Mouse (Mus musculus) erythroid progenitor cell, adult 5-6 weeks (primary cell): Measurements from ENCODE around the gene Vmn2r29. TPM values are rescaled to one million over a fixed set of nuclear protein-coding genes. Genes with fewer than 3 reads are reported as not detected.
A peak's percentile ranks its signal among the peaks of the same experiment; 100 is the strongest.
"Not testable (repeated sequence)": the region's sequence is repeated elsewhere in the genome, so short reads cannot be mapped to it uniquely, and the experiment has no call there.

Experiments used
- ATAC-seq: replicated peaks from 2 replicates; pipeline ENCODE4 v1.8.0; 2016; ENCODE audit warnings: moderate number of reproducible peaks, mild to moderate bottlenecking, moderate TSS enrichment, inconsistent platforms; ENCODE audit not compliant: poor library complexity, low FRiP score, severe bottlenecking
- total RNA-seq, 2 experiments: library from RNA; stranded (forward) in 1 of 2; stranded (reverse) in 1 of 2; fragments of 150-400 nt in 1 of 2; fragments of 186-747, 209-891 nt in 1 of 2; gene quantifications; 2 replicates each; pipeline versions ENCODE4 v1.2.3 to v1.2.4; 2015 to 2017; ENCODE audit warnings: low replicate concordance in 2 of 2

Vmn2r29 gene
- total RNA-seq (2015; ENCODE audit: low replicate concordance), result 2.2 TPM in 1 of 2 replicates, not detected in the other
- 1.7 TPM in 1 of 2 replicates, not detected in the other for total RNA-seq (2017; ENCODE audit: low replicate concordance)

DNA sequence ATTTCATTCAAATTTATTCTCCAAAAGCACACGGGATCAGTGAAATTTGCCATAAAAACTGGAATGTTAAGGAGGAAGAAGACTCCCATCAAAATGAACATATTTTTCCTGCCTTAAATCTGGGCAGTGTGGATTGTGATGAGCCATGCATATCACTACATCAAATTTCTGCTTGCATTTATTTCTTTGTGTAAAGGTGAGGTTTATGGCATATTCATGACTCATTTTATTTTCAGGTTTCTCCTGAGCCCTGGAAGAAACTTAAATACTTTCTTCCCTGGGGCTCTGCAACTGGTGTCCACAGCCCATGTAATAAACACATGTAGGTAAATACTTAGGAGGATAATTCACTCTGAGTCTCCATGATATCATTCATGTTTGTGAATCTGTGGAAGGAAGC, at the start of gene Vmn2r29:
Vmn2r29 (minus strand) TSS at position 101 of the 400 bp plus-strand sequence.
- ATAC-seq, result not testable (repeated sequence)

DNA sequence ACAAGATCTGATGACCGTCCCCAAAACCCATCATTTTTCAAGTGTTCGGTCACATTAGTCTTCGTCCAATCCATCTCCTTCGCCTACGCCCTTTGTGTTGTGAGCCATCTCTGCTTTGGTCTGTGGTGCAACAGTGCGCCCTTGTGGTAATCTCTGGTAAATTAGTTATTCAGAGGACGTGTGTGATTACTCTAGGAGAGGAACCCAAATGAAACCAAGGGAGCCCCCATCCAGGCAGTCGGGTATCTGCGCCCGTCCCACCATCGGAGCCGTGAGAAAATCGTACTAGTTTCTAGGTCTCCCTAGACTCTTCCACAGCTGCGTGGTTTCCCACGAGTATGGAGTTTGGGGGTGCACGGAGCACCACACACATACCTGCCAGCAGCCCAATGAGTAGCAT, 48.5 kb upstream of the Vmn2r29 start:
- no peak for ATAC-seq

DNA sequence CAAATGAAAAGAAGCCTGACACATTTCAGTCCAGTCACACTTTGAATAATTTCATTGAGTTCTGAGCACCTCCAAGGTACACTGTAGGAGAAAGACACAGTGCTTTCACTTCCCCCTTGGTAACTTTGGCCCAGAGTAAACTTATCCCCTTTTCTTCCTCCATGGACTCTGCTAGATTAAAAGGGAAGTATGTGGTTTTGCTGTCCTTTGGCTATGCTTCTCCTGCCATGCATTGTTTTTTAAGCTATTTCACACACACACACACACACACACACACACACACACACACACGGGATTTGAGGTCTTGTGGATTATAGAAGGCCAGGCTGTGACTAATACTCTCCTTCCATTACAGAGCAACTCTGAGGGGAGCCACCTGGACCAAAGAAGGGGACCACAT, 34.3 kb upstream of the Vmn2r29 start:
- no peak for ATAC-seq

DNA sequence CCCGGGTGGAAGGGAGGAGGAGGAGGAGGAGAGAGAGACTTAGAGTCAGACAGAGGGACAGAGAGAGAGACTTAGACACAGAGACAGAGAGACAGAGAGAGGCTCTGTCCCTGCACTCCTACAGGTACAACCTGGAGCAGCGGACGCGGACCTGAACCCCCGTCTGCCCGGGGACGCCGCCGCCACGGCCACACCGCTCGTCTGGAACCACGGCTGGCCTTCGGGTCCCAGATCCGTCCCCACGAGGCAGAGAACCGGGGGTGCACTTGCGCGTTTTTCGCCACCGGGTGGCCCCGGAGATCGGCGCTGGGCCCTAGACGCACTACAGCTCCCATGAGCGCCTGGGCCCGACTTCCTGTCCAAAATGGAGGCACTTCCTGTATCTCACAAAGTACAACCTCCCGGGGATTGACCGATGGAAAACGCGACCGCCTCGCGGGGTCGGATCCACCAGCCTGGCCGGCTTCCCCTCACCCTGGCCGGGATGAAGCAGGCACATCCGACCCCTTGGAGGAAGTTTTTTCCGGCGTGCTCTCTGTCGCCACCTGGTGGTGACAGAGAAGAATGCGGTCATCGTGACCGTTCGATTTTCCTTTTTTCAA, 30.9 kb upstream of the Vmn2r29 start, which contains the start of gene Gm45844:
Gm45844 (minus strand) TSS at position 324 of the 602 bp plus-strand sequence.
- ATAC-seq, result peak; percentile 100

DNA sequence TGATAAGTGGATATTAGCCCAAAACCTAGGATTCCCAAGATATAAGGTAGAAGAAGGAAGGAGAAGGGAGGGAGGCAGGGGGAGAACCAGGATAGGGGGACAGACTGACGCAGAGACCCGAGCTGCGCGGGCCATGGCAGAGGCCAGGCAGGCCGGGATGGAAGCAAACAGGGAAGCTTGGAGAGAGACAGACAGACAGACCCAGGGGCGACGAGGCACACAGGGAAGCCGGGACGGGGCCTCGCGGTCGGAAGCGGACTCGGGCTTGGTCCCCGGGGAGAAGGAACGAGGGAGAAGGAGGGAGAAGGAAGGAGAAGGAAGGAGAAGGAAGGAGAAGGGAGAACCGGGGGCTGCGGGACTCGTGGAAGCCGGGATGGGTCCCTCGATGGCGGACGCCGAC, 30.4 kb upstream of the Vmn2r29 start:
- 0 out of 2 replicates have a peak, but pooled peaks have one; percentile 10 for ATAC-seq

DNA sequence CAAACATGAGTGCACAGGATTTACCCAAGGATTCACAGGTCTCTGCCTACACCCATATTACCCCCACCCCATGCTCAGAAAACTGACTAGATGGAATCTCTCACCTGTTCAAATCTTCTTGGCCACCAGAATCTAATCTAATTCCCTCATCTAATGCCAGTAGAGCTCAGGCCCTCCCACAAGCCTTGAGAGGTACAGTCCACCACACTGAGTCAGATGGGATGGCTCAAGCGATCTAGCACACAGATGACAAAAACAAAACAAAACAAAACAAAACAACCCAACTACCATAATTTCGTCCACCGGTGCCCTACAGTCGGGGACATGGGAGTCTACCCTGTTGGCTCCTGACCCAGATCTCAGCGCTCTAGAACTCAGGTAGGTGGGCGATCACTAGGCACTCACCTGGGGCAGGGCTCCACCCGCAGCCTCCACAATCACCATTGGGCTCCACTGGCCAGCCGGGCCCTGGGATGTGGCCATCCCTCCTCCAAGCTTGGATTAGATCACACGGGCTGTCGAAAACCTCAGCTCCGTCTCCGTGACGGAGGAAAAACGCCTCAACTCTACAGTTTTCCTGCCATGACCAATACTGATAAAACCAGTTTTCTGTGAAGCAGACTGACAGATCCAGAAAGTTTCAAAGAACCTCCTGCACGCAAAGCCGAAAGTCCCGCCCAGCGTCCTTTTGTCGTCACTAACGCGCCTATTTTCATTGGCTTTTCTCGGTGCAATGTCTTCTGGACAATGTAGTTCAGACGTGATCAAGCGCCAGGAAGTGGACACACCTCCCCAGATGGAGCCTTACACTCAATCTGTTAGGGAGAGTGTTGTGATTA, 37.6 kb downstream of the Vmn2r29 start, which contains the start of gene Zfp772:
Zfp772 (minus strand) TSS at position 686 of the 839 bp plus-strand sequence.
- ATAC-seq, result not testable (repeated sequence)

DNA sequence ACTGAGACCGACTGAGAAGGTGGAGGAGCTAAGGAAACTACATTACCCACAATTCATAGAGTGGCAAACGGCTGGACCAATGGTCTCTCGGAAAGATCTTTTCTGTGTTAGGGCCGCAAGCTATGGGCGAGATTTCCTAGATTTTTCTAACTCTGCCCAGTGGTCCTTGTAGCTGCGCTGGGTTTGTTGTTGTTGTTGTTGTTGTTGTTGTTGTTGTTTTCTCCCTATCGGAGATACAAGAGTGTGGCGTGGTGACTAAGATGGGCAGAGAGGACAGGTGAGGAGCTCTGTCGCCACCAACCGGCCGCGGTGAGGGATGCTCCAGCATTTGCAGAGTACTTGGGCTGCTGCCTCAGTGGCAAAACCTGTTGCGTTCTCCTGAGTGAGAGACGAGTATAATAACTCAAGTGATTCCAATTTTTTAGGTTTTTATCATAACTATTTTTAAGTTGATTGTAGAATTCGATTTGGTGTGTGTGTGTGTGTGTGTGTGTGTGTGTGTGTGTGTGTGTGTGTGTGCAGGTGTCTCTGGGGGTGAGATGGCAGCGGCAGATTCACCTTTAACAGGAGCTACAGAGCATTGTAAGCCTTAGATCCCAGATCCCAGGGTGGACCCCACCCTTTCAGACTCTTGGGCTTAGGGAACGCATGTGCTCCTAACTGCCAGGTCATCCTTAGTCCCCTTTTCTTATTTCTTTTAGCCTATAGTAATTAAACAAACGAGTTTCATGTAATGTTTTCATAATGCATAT, 58.8 kb downstream of the Vmn2r29 start:
- ATAC-seq, result peak; percentile 83

DNA sequence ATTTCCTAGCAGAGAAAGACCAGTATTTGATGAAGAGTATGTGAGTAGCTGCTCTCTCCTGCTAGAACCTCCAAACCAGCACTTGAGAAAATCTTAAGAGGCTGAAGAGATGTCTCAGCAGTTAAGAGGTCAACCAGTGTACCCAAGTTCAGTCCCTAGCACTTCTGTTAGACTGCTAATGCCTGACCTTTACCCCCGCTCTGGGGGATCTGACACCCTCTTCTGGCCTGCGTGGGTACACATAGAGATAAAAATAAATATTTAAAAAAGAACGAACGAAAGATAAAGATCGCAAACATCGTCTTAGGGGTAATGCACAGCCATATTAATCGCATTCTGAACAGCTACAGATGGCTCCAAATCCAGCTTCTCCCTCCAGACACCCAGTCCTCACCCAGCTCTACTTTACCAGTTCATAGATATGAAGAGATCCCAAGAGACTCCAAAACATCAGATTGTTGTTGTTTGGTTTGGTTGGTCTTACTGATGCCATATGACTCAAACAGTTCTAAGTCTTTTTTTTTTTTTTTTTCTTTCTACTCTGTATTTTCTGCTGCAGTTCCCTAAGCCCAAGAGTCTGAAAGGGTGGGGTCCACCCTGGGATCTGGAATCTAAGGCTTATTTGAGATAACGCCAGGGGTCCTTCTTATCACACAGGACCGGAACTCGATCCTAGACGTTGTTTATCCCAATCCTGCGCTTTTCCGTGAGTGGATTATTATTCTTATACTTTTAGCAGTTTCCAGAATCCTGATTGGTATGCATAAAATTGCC, 59.5 kb downstream of the Vmn2r29 start:
- ATAC-seq, result no peak

DNA sequence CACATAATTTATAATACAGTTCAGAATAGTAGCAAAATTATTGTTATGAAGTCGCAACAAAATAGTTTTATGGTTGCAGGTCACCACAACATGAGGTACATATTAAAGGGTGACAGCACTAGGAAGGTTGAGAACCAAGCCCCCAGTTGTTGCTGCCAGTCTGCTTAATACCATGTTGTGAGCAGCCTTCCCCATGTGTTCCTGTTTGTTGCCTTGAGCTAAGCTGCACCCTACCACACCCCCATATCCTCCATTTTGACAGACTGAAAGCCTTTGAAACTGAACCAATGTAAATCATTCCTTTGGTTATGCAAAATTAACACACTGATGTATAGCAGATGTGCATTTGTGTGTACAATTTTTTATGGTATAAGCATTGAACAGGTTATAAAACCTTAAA, 61.2 kb downstream of the Vmn2r29 start:
- no peak for ATAC-seq

Other genes with a start within 250 kb of the Vmn2r29 start
- gene Zfp954, start 125.8 kb downstream of the Vmn2r29 start, total RNA-seq (2015; ENCODE audit: low replicate concordance), result 1.1 and 8.4 TPM in 2 replicates
- gene Zfp954, start 125.8 kb downstream of the Vmn2r29 start, total RNA-seq (2017; ENCODE audit: low replicate concordance), result 2.6 TPM in 2 replicates
- gene Zfp773, start 110.6 kb downstream of the Vmn2r29 start, total RNA-seq (2015; ENCODE audit: low replicate concordance), result not detected in 2 replicates
- gene Zfp773, start 110.6 kb downstream of the Vmn2r29 start, total RNA-seq (2017; ENCODE audit: low replicate concordance), result 0.39 and 0.53 TPM in 2 replicates
- gene Zfp418, start 76.0 kb downstream of the Vmn2r29 start, total RNA-seq (2015; ENCODE audit: low replicate concordance), result 1.1 TPM in 1 of 2 replicates, not detected in the other
- not detected in 2 replicates for gene Zfp418, start 76.0 kb downstream of the Vmn2r29 start, total RNA-seq (2017; ENCODE audit: low replicate concordance)
- 3.8 TPM in 1 of 2 replicates, not detected in the other for gene Zfp772, start 37.3 kb downstream of the Vmn2r29 start, total RNA-seq (2015; ENCODE audit: low replicate concordance)
- 0.39 and 1.5 TPM in 2 replicates for gene Zfp772, start 37.3 kb downstream of the Vmn2r29 start, total RNA-seq (2017; ENCODE audit: low replicate concordance)
- gene Gm45844, start 31.0 kb upstream of the Vmn2r29 start, total RNA-seq (2015; ENCODE audit: low replicate concordance), result 7.6 TPM in 1 of 2 replicates, not detected in the other
- not detected in 2 replicates for gene Gm45844, start 31.0 kb upstream of the Vmn2r29 start, total RNA-seq (2017; ENCODE audit: low replicate concordance)
- gene Clcn4, start 53.5 kb upstream of the Vmn2r29 start, total RNA-seq (2015; ENCODE audit: low replicate concordance), result 11.7 and 16.9 TPM in 2 replicates
- gene Clcn4, start 53.5 kb upstream of the Vmn2r29 start, total RNA-seq (2017; ENCODE audit: low replicate concordance), result 8.5 and 15.0 TPM in 2 replicates
- not detected in 2 replicates for gene Vmn2r30, start 90.3 kb upstream of the Vmn2r29 start, total RNA-seq (2015; ENCODE audit: low replicate concordance)
- not detected in 2 replicates for gene Vmn2r30, start 90.3 kb upstream of the Vmn2r29 start, total RNA-seq (2017; ENCODE audit: low replicate concordance)
- gene Gm45783, start 127.2 kb upstream of the Vmn2r29 start, total RNA-seq (2015; ENCODE audit: low replicate concordance), result not detected in 2 replicates
- gene Gm45783, start 127.2 kb upstream of the Vmn2r29 start, total RNA-seq (2017; ENCODE audit: low replicate concordance), result not detected in 2 replicates
- not detected in 2 replicates for gene Vmn2r31, start 152.4 kb upstream of the Vmn2r29 start, total RNA-seq (2015; ENCODE audit: low replicate concordance)
- not detected in 2 replicates for gene Vmn2r31, start 152.4 kb upstream of the Vmn2r29 start, total RNA-seq (2017; ENCODE audit: low replicate concordance)
- gene Vmn2r32, start 232.7 kb upstream of the Vmn2r29 start, total RNA-seq (2015; ENCODE audit: low replicate concordance), result not detected in 2 replicates
- gene Vmn2r32, start 232.7 kb upstream of the Vmn2r29 start, total RNA-seq (2017; ENCODE audit: low replicate concordance), result not detected in 2 replicates